In genomic region chr17:57290001-57290670, GRCm38 (mm10) we compare ENCODE assay signal across 7 mouse cellular contexts. TPM values are rescaled to one million over a fixed set of nuclear protein-coding genes. Genes with fewer than 3 reads are reported as not detected.
DNase-seq lines count a peak whose midpoint lies in the region; ATAC-seq lines count a peak whose summit lies in the region.

No protein-coding gene starts in this region.

- no peak overlapping the region for H3K4me3 ChIP-seq in heart, embryonic 13.5 days
- no peak overlapping the region; the same call in 1 of the 2 replicates for H3K4me3 ChIP-seq in macrophage (ENCODE audit: inconsistent target)
- no peak overlapping the region for H3K4me3 ChIP-seq in midbrain, embryonic 14.5 days (replicated peaks; ENCODE audit: low read depth, low read length)
- no peak overlapping the region for H3K4me3 ChIP-seq in forebrain, embryonic 12.5 days (replicated peaks)

- H3K27ac ChIP-seq in heart, embryonic 13.5 days (replicated peaks), result peak overlapping the region; percentile 68
- peak overlapping the region; percentile 98 for H3K27ac ChIP-seq in macrophage
- H3K27ac ChIP-seq in midbrain, embryonic 14.5 days (replicated peaks; ENCODE audit: low read depth, low read length), result no peak overlapping the region
- no peak overlapping the region for H3K27ac ChIP-seq in forebrain, embryonic 12.5 days

- no peak overlapping the region for H3K4me2 ChIP-seq in heart, embryonic 13.5 days
- H3K4me2 ChIP-seq in midbrain, embryonic 14.5 days (ENCODE audit: low read length), result no peak overlapping the region
- H3K4me2 ChIP-seq in forebrain, embryonic 12.5 days, result no peak overlapping the region

- no peak for ATAC-seq in heart, embryonic 13.5 days (ENCODE audit: extremely low read depth, insufficient number of reproducible peaks, low FRiP score, low TSS enrichment)
- no peak for ATAC-seq in midbrain, embryonic 14.5 days (ENCODE audit: low FRiP score, low TSS enrichment)
- no peak for ATAC-seq in forebrain, embryonic 12.5 days (ENCODE audit: low FRiP score)

- H3K79me2 ChIP-seq in macrophage (ENCODE audit: inconsistent target), result peaks cover 90% of the 10 kb centered on the region

- no peaks in the 10 kb centered on the region for H3K9me3 ChIP-seq in heart, embryonic 13.5 days
- H3K9me3 ChIP-seq in midbrain, embryonic 14.5 days (ENCODE audit: control insufficient read depth, low read length), result no peaks in the 10 kb centered on the region
- H3K9me3 ChIP-seq in forebrain, embryonic 12.5 days, result no peaks in the 10 kb centered on the region

- peak; percentile 99 for DNase-seq in 416B (ENCODE audit: low read depth)
- DNase-seq in B cell, adult 2 months, result peak; percentile 45 to 47
- no peak for DNase-seq in midbrain, embryonic 14.5 days
- DNase-seq in adrenal gland, postnatal 25 days, result no peak

- no peaks in the 10 kb centered on the region for H3K36me3 ChIP-seq in heart, embryonic 13.5 days
- peaks cover 28% of the 10 kb centered on the region; the same call in 1 of the 2 replicates for H3K36me3 ChIP-seq in macrophage (ENCODE audit: inconsistent target)
- no peaks in the 10 kb centered on the region for H3K36me3 ChIP-seq in midbrain, embryonic 14.5 days (ENCODE audit: control insufficient read depth, insufficient read depth, low read length)
- no peaks in the 10 kb centered on the region for H3K36me3 ChIP-seq in forebrain, embryonic 12.5 days (replicated peaks)

- H3K9ac ChIP-seq in heart, embryonic 13.5 days, result no peak overlapping the region
- no peak overlapping the region for H3K9ac ChIP-seq in midbrain, embryonic 14.5 days (replicated peaks; ENCODE audit: low read length)
- H3K9ac ChIP-seq in forebrain, embryonic 12.5 days, result no peak overlapping the region

- H3K27me3 ChIP-seq in heart, embryonic 13.5 days (replicated peaks), result no peaks in the 10 kb centered on the region
- no peaks in the 10 kb centered on the region for H3K27me3 ChIP-seq in midbrain, embryonic 14.5 days (ENCODE audit: control insufficient read depth, insufficient read depth, low read length)
- no peaks in the 10 kb centered on the region for H3K27me3 ChIP-seq in forebrain, embryonic 12.5 days

- peaks cover 2% of the 10 kb centered on the region for H3K4me1 ChIP-seq in heart, embryonic 13.5 days
- H3K4me1 ChIP-seq in midbrain, embryonic 14.5 days (ENCODE audit: control insufficient read depth, insufficient read depth, low read length), result no peaks in the 10 kb centered on the region
- H3K4me1 ChIP-seq in forebrain, embryonic 12.5 days, result no peaks in the 10 kb centered on the region

- WGBS in heart, embryonic 13.5 days, result 68% methylated on average over 9 of the region's 9 CpGs
- WGBS in macrophage (ENCODE audit: missing documents), result 17% methylated on average over 9 of the region's 9 CpGs
- WGBS in midbrain, embryonic 14.5 days, result 92% methylated on average over 9 of the region's 9 CpGs
- 92% methylated on average over 9 of the region's 9 CpGs for WGBS in forebrain, embryonic 12.5 days

RNA-seq across cellular contexts. Expression of gene Vav1, which starts 11.2 kb away (rescaled TPM):
- polyA plus RNA-seq in heart, embryonic 13.5 days (2015; fragmentation: Nextera tagmentation; extraction: Ambion mirVana), result 1.8 and 2.4 TPM in 2 replicates
- 100 to 1,000 TPM; 144 to 640 (median 355) TPM for total RNA-seq in macrophage (2018; cell fraction: chromatin; rRNA removed)
- total RNA-seq in macrophage (2018; cell fraction: cytosol; rRNA removed), result 100 to 1,000 TPM in 25 of 26 experiments, 10 to 100 TPM in 1; 97.9 to 300 (median 165) TPM
- 100 to 1,000 TPM; 118 to 364 (median 250) TPM for total RNA-seq in macrophage (2018; cell fraction: nucleus; rRNA removed)
- polyA plus RNA-seq in macrophage (2018), result 91.4 to 144 TPM (median 106 TPM) in 3 replicates
- 0.51 and 1.6 TPM in 2 replicates for polyA plus RNA-seq in midbrain, embryonic 14.5 days (2014; fragmentation: Nextera tagmentation; extraction: Ambion mirVana)
- total RNA-seq in adrenal gland, postnatal 25 days (2021), result 1.1 and 1.7 TPM in 2 replicates
- 1.2 and 1.4 TPM in 2 replicates for polyA plus RNA-seq in forebrain, embryonic 12.5 days (2016; fragmentation: Nextera tagmentation; extraction: Ambion mirVana)

RNA-seq across cellular contexts. Expression of gene Trip10, which starts 40.9 kb away (rescaled TPM):
- 35.2 and 39.7 TPM in 2 replicates for polyA plus RNA-seq in heart, embryonic 13.5 days (2015; fragmentation: Nextera tagmentation; extraction: Ambion mirVana)
- total RNA-seq in macrophage (2018; cell fraction: chromatin; rRNA removed), result 100 to 1,000 TPM in 5 of 26 experiments, 10 to 100 TPM in 21; 14.3 to 357 (median 42.1) TPM
- 10 to 100 TPM in 17 of 26 experiments, 1 to 10 TPM in 9; 5.2 to 56.0 (median 15.0) TPM for total RNA-seq in macrophage (2018; cell fraction: cytosol; rRNA removed)
- total RNA-seq in macrophage (2018; cell fraction: nucleus; rRNA removed), result 100 to 1,000 TPM in 3 of 26 experiments, 10 to 100 TPM in 19, 1 to 10 TPM in 4; 8.2 to 261 (median 20.5) TPM
- 16.5 to 20.2 TPM (median 17.0 TPM) in 3 replicates for polyA plus RNA-seq in macrophage (2018)
- 5.7 and 7.2 TPM in 2 replicates for polyA plus RNA-seq in midbrain, embryonic 14.5 days (2014; fragmentation: Nextera tagmentation; extraction: Ambion mirVana)
- total RNA-seq in adrenal gland, postnatal 25 days (2021), result 51.9 and 64.8 TPM in 2 replicates
- 26.2 and 27.1 TPM in 2 replicates for polyA plus RNA-seq in forebrain, embryonic 12.5 days (2016; fragmentation: Nextera tagmentation; extraction: Ambion mirVana)

RNA-seq across cellular contexts. Expression of gene Gpr108, which starts 41.9 kb away (rescaled TPM):
- polyA plus RNA-seq in heart, embryonic 13.5 days (2015; fragmentation: Nextera tagmentation; extraction: Ambion mirVana), result 25.5 and 26.4 TPM in 2 replicates
- 10 to 100 TPM; 24.7 to 90.1 (median 45.8) TPM for total RNA-seq in macrophage (2018; cell fraction: chromatin; rRNA removed)
- total RNA-seq in macrophage (2018; cell fraction: cytosol; rRNA removed), result 10 to 100 TPM; 34.9 to 64.9 (median 53.9) TPM
- total RNA-seq in macrophage (2018; cell fraction: nucleus; rRNA removed), result 10 to 100 TPM; 41.5 to 96.3 (median 60.9) TPM
- polyA plus RNA-seq in macrophage (2018), result 44.3 to 68.7 TPM (median 50.3 TPM) in 3 replicates
- 19.6 and 20.9 TPM in 2 replicates for polyA plus RNA-seq in midbrain, embryonic 14.5 days (2014; fragmentation: Nextera tagmentation; extraction: Ambion mirVana)
- 81.0 and 96.4 TPM in 2 replicates for total RNA-seq in adrenal gland, postnatal 25 days (2021)
- 20.1 and 20.9 TPM in 2 replicates for polyA plus RNA-seq in forebrain, embryonic 12.5 days (2016; fragmentation: Nextera tagmentation; extraction: Ambion mirVana)

Comparison
In these comparisons a context has a peak if more than half of its experiments do, and no peak if none do; other contexts are left out.
1. DNase-seq: peak in 416B (single experiment) and B cell, adult 2 months (2 of 2); none in midbrain, embryonic 14.5 days (single experiment) and adrenal gland, postnatal 25 days (single experiment).
2. H3K27ac ChIP-seq: peak in heart, embryonic 13.5 days (single experiment) and macrophage (single experiment); none in midbrain, embryonic 14.5 days (single experiment) and forebrain, embryonic 12.5 days (single experiment).
3. RNA of gene Vav1, which starts 11.2 kb away (polyA plus RNA-seq): 91.4 to 144 TPM in macrophage; 1.8 to 2.4 TPM in heart, embryonic 13.5 days, 0.51 to 1.6 TPM in midbrain, embryonic 14.5 days and 1.2 to 1.4 TPM in forebrain, embryonic 12.5 days; every median in the first group is over 10 times any median in the second.